In the genomic region with DNA sequence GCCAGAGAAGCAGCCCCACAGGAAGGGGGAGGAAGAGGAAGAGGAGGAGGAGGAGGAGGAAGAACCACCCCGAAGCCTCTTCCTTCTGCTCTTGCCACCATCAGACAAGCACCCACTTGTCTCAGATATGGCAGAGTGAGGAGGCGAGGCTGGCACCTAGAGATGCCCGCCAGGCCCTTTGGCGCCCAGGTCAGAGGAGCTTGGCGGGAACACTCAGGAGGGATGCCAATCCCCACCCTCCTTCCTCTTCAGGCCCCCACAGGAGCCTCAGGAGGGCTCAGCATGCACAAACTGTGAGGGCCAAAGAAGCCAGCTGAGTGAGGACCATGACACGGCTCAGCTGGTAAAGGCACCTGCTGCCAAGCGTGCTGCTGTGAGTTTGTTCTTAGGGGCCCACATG, we compare ENCODE assay signal across 28 mouse cellular contexts. TPM values are rescaled to one million over a fixed set of nuclear protein-coding genes. Genes with fewer than 3 reads are reported as not detected.
"Had no signal": no experiment of that assay in that cellular context is flagged by ENCODE, and none has a peak within 500 bp of the region (broad histone marks: within the 10 kb centered on the region; RNA-seq: fewer than 3 reads in every experiment).

No protein-coding gene starts in this region.

- DNase-seq: gastrocnemius, postnatal 36 days; layer of hippocampus, adult 9-11 months had no signal

- ATAC-seq: hindbrain, postnatal 0 days; intestine, embryonic 16.5 days; liver, embryonic 12.5 days had no signal

- H3K36me3 ChIP-seq: heart, embryonic 10.5 days; hindbrain, embryonic 13.5 days; hindbrain, embryonic 15.5 days; kidney, embryonic 15.5 days; limb, embryonic 13.5 days; limb, embryonic 15.5 days; liver, embryonic 12.5 days had no signal

- H3K9ac ChIP-seq: hindbrain, embryonic 13.5 days; hindbrain, embryonic 15.5 days; kidney, embryonic 15.5 days; limb, embryonic 13.5 days; limb, embryonic 15.5 days; liver, embryonic 12.5 days; liver, embryonic 14.5 days had no signal

- H3K4me2 ChIP-seq: hindbrain, embryonic 15.5 days; kidney, embryonic 15.5 days; limb, embryonic 13.5 days; limb, embryonic 15.5 days; liver, embryonic 12.5 days had no signal

- H3K9me3 ChIP-seq: heart, embryonic 10.5 days; hindbrain, embryonic 13.5 days; hindbrain, embryonic 15.5 days; kidney, embryonic 15.5 days; limb, embryonic 13.5 days; limb, embryonic 15.5 days; liver, embryonic 12.5 days had no signal

- H3K27ac ChIP-seq: heart, embryonic 10.5 days; hindbrain, embryonic 15.5 days; hindbrain, postnatal 0 days; kidney, embryonic 15.5 days; kidney, postnatal 0 days; limb, embryonic 13.5 days; limb, embryonic 15.5 days; liver, embryonic 12.5 days; liver, embryonic 14.5 days had no signal

- H3K4me3 ChIP-seq: heart, adult 2 months; heart, embryonic 10.5 days; hindbrain, embryonic 13.5 days; hindbrain, embryonic 15.5 days; kidney, embryonic 15.5 days; limb, embryonic 13.5 days; limb, embryonic 15.5 days; liver, embryonic 12.5 days had no signal

RNA-seq across cellular contexts. Expression of a gene that starts 4.2 kb away (rescaled TPM):
- total RNA-seq: gastrocnemius, adult 8-10 months; hindbrain, postnatal 0 days; layer of hippocampus, adult 18-20 months; layer of hippocampus, postnatal 36 days; left cerebral cortex, adult 18-20 months; left cerebral cortex, adult 8-10 months; left cerebral cortex, postnatal 25 days had no signal
- polyA plus RNA-seq: liver, embryonic 16.5 days had no signal

RNA-seq across cellular contexts. Expression of a gene that starts 32.7 kb away (rescaled TPM):
- total RNA-seq: gastrocnemius, adult 18-20 months; gastrocnemius, adult 8-10 months; gastrocnemius, postnatal 14 days; gastrocnemius, postnatal 36 days; layer of hippocampus, adult 18-20 months; layer of hippocampus, adult 8-10 months; layer of hippocampus, postnatal 14 days; left cerebral cortex, adult 18-20 months; left cerebral cortex, postnatal 10 days; left cerebral cortex, postnatal 25 days; liver, adult 2 months had no signal
- polyA plus RNA-seq: heart, embryonic 14.5 days had no signal
